Mouse (Mus musculus) layer of hippocampus, postnatal 36 days (tissue): Measurements from ENCODE around the gene Selplg. TPM values are rescaled to one million over a fixed set of nuclear protein-coding genes. Genes with fewer than 3 reads are reported as not detected.

Experiments used
- total RNA-seq, 2 experiments: library from RNA; stranded (reverse); gene quantifications; 2 replicates each; pipeline ENCODE4 v1.2.3; 2021

Selplg gene
- total RNA-seq, 2 experiments from 2014 or later, result 30.2 to 30.3 TPM

Other genes starting within 250 kb of the Selplg start
- 1 to 10 TPM; 4.0 TPM for gene Cmklr1, start 182.2 kb downstream of the Selplg start, total RNA-seq
- not detected for gene 1700069L16Rik, start 107.9 kb downstream of the Selplg start, total RNA-seq
- gene Ficd, start 96.8 kb downstream of the Selplg start, total RNA-seq, result 10 to 100 TPM; 11.8 to 12.6 TPM
- gene Sart3, start 60.1 kb downstream of the Selplg start, total RNA-seq, result 10 to 100 TPM; 51.2 to 56.8 TPM
- gene Iscu, start 59.9 kb downstream of the Selplg start, total RNA-seq, result 100 to 1,000 TPM; 110 to 126 TPM
- 10 to 100 TPM; 22.0 to 25.7 TPM for gene Tmem119, start 32.1 kb downstream of the Selplg start, total RNA-seq
- gene Coro1c, start 76.1 kb upstream of the Selplg start, total RNA-seq, result 10 to 100 TPM; 86.9 to 99.4 TPM
- 10 to 100 TPM; 27.9 to 30.9 TPM for gene Ssh1, start 161.2 kb upstream of the Selplg start, total RNA-seq
- under 1 TPM; 0.22 to 0.28 TPM for gene Dao, start 171.1 kb upstream of the Selplg start, total RNA-seq
- gene Usp30, start 232.8 kb upstream of the Selplg start, total RNA-seq, result 10 to 100 TPM; 37.8 to 39.3 TPM